Mouse (Mus musculus): ENCODE measurements around the gene Cdh1.

DNA sequence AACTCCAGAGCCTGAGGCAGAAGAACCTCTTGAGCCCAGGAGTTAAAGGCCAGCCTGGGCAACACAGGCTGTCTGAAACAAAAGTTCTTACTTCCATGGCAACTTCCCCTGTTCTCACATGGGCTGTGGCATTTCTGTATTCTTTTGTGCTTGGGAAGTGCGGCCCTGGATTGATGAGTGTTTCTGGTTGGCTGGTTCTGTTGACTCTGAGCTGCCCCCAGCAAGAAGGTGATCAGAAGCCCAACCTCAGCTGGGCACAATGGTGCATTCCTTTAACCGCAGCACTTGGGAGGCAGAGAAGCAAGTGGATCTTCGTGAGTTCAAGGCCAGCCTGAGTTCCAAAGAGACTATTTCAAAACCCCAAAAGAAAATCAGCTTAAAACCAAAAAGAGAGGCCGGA, 34.3 kb downstream of the Cdh1 start:
- TF ChIP-seq ZNF384 (IDR thresholded peaks at IDR 0.05; ENCODE audit: low read depth, low read length) (no peak), ZC3H11A (IDR thresholded peaks at IDR 0.05; ENCODE audit: borderline replicate concordance, low read depth, low read length) (no peak), CHD2 (IDR thresholded peaks at IDR 0.05; ENCODE audit: low read depth, low read length) (no peak), HCFC1 (IDR thresholded peaks at IDR 0.05; ENCODE audit: borderline replicate concordance, insufficient read depth, low read length) (no peak)
